Mouse (Mus musculus): ENCODE data around the gene Gm28047.
A peak's percentile ranks its signal among the peaks of the same experiment; 100 is the strongest.
"Not testable (repeated sequence)": the region's sequence is repeated elsewhere in the genome, so short reads cannot be mapped to it uniquely, and the experiment has no call there.

Gene Gm28047

DNA sequence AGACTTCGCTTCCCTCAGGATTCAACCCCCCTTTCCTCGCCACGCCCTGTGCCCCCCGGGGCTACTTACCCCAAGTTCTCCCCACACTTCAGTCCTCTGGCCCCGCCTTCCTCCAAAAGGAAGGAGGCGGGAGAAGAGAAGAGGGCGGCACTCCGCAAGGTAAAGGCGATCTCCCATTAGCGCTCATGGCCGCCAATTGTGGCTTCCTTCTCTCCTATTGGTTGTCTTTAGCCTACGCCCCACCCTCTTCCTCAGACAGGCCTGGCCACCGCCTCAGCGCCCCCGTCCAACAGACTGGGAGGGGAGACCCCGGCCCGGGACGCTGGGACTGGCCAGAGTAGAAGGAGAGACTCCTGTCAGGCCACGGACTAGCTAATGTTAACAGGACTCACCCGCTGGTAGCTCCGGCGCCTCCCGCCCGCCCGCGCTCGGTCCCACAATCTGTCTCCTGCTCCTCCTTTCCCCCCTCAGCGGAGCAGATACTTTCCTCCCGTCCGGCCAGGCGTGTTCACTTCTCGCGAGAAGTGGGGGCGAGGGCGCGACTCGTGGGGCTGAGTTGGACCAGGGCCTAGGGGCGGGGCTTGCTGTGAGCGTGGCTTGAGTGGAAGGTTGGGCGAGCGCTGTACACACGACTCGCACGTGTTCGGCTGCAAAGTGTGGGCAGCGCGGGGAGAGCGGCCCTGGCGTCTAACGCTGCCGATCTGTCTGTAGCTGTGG lies at the start of gene Gm28047, which contains the start of gene Atf7:
Gene Gm28047 (minus strand): TSS at position 98 of the 717 bp plus-strand sequence.
Gene Atf7 (minus strand): TSS at position 495 of the 717 bp plus-strand sequence.
- DNase-seq (ENCODE audit: low spot score in 2 of 2): peak; percentile 100

DNA sequence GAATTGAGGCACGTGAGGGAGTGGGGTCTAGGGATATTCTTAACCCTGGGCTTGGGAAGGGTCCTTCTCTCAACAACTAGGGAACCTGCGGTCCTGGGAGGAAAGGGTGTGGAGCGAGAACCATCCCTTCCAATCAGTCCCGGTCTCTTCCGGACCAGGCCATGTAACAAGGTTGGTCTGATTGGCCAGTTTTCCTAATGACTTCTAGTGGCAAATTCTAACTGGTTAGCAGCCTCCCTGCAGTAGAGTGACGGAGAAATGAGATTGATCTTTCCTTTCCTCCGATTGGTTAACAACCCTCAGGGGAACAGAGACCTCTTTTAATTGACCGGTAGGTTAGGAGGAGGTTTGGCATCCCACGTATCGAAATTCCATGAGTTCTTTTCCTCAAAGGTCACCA lies 48.7 kb upstream of the Gm28047 start:
- peak; percentile 28 to 51 for DNase-seq (ENCODE audit: low spot score in 2 of 2)

DNA sequence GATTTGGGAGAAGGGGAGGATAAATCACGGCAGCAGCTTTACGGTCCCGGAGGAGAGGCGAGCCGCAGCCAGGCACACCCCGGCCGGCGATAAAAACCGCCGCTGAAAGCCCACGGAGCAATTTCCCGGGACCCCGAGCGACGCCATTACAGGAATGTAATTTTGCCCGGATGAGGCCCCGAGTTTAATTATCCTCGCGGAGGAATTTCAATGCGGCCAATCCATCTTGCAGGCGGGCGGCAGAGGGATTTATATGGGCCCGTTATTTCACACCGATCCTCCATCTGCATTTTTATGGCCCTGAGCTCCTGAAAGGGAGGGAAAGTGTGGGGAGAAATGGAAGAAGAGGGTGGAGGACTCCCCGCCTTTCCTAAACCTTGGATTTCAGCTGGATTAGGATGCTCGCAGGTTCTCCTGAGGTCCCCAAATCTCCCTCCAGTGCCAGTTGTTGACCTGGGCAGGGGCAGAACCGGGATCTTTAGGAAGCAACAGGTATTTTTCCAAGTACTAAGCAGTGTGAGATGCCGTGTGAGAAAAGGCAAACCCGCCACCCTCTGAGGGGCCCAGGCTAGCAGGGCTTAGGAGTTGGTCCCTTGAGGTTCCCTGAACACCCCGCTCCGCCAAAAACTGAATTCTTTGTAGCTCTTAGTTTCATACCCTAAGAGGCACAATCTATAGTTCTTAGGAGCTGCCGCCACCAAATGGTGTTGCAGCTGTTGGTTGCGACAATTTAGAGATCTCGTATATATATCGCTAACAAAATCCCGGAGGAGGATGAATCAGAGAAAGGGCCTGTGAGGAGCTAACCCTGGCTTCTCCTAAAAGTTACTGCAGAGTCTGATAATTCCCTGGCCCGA lies 47.6 kb upstream of the Gm28047 start, which contains the start of gene Atp5g2:
Gene Atp5g2 (minus strand): TSS at position 138 of the 857 bp plus-strand sequence.
- peak; percentile 24 to 26 for DNase-seq (ENCODE audit: low spot score in 2 of 2)

DNA sequence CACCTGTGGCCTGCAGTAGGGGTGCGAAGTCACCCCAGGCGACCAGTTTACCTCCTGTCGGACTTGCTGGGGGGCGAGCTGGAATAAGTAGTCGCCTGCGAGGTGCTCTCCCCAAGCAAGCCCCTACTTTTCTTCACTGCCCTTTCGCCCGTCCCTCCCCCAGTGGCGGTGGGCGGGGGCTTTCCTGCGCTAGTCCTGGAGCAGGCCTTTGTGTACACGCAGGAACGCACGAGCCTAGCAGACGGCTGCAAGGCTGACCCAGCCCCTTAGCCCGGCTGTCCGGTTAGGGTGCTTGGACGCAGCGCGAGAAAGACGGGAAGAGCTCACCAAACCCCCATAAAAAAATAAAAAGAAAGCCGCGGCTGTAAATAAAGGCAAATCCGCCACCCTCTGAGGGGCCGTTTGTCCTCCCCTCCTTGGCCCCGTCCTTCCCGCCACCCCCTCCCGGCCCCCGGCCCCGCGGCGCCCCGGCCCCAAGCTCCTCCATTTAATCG lies 46.9 kb upstream of the Gm28047 start:
- peak; percentile 74 to 85 for DNase-seq (ENCODE audit: low spot score in 2 of 2)

DNA sequence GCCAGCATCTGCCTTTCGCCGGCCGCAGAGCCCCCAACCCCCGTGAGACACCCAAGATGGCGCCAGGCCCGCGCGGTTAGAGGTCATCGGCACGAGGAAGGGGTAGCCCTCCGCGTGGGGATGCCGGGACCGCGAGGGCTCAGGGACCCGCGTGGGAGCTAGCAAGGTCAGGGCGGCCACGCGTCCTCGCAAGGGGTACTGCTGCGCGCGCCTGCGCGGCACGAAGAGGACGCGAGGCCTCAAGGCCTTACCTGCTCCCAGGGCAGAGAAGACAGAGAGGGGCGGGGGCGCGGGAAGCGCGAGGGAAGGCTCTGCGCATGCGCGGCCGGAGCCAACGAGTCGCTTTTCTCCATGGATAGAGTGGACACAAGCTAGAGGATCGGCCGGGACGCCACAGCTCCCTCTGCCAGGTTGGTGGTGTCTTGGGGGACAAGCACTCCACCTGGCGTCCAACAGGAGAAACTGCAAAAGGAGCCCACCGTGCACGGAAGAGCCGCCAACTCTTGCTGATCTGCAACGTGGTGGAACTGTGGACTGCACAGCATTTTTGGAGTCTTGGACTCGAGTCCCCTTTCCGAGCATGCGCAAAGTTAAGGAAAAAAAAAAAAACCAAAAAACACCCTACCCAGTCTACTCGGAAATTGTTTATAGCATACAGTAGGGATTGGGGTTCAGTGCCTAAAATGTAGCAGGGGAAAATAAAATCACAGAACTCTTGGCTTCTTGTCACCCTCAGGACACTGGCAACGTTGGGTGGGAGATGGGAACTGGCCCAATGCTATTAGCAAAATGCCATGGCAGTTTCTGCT lies 46.1 kb upstream of the Gm28047 start:
- DNase-seq (ENCODE audit: low spot score in 2 of 2): peak; percentile 96 to 97

DNA sequence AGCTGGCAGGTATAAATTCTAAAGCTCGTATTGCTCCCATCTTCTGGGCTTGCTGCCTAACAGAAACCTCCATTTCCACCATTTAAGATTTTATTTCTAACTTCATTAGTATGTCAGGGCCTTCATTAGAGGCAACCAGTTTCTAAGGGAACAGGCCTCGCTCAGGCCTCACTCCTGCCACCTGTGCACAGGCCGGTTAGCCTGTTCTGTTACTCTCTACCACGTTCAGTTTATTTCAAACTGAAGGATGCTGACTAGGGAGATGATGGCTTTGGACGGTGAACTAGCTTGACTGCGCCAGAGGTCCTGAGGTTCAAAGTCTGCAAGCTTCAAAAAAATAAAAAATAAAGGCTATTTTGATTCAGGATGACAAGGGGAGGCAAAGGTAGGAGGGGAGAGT lies 45.4 kb upstream of the Gm28047 start:
- no peak for DNase-seq (ENCODE audit: low spot score in 2 of 2)

DNA sequence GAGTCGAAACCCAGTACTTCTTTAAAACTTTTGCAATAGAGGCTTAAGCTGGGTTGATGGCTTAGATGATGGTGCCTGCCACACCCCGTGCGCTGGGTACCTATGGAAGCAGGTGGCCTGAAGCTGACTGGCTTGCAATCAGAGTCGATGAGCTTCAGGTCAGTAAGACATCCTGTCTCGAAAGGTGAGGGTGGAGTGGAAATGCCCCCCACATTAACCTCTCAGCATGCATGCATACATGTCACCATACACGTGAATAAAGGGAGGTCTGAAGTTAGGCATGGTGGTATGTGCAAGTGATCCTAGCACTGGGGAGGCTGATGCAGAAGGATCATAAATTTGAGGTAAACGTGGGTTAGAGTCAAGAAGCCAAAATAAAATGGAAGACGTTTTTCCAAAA lies 44.7 kb upstream of the Gm28047 start:
- no peak for DNase-seq (ENCODE audit: low spot score in 2 of 2)

DNA sequence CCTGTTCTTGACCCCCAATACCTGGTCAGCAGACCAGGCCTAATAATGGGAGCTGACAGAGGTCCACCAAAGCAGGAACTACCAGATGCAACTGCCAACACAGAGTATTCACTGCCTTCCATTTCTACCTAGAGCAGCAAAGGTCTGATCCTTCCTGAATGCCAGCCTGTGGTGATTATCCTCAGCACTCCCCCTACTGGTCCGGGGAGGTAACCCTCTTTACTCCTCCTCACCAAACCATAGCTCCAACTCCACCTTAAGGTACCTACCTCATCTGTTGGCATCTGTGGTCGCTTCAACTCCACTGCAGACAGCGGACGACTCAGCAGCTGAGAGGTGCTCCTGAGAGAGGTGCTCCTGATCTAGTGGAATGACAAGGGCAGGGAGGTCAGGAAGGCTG lies 40.6 kb upstream of the Gm28047 start:
- peak in 1 of 2 experiments; percentile 26 for DNase-seq (ENCODE audit: low spot score in 2 of 2)

DNA sequence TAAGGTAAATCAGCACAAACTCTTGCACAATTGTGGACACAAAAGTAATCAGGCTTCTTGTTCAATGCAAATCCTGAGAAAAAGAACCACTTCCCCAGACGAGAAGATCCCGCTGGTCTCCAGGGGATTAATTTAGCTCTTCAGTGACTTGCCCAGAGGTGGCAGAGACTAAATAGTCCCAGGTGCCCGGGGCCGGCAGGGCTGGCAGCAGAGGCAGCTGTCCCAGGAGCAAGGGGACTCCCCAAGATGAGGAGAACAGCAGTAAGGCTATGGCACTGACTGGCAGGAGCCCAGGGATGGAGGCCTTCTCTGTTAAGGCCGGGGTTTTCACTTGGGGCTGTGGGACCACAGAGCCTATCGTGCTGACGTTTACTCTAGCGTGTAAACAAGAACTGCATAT lies 39.0 kb upstream of the Gm28047 start:
- DNase-seq (ENCODE audit: low spot score in 2 of 2): no peak

DNA sequence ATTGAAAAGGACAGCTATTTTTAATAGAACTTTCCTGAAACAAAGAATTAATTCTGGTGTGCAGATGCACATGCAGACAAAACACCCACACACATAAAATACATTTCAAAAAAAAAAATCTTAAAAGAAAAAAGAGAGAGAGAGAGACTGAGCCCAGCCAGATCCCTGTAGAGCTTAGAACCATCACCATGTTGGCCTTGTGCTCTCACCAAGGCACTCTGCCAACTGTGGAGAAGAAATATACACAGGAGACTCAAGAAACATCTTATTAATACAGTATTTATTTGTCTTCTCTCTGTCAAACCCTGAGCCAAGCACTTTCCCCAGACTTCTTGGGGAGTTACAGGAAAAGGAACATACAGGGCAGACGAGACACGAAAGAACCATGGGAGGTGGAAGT lies 37.7 kb upstream of the Gm28047 start:
- DNase-seq (ENCODE audit: low spot score in 2 of 2): not testable (repeated sequence)

DNA sequence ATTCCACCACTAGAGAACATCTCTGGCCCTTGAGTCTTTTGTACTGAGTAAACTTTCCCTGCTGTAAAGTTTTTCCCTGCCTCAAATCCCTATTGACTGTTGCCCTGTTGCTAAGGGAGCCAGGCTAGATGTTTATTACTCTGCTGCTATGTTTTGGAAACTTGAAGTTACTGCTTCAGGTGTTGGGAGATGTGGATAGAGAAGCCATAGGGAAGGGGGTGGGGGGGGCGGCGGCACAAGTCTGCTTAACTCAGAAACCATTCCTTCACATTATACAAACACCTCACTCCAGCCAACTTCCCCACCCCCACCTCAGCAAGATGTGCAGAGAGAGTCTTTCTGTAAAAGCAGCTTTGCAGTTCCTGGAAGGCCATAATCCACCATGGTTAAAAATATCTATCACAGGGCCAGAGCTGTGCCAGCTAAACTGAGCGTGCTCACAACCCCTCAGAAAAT lies 33.1 kb upstream of the Gm28047 start:
- DNase-seq (ENCODE audit: low spot score in 2 of 2): no peak

DNA sequence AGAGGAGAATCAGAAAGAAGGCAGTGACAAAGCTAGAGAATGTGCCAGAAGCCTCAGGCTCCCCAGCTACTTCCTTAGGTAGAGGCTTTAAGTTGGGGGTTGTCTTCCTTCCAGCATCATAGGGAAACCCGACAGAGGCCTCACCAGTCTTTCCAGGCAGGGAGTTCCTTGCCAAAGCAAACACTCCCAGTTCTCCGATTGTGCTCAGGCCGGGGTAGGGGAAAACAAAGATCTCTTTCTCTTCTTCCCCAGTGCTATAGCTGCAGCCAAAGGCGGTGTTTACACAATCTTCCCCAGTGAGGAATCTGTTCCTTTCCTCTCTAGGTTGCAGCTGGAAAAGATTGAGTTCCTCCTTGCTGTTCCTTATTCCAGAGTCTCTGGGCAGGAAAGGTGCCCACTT lies 31.8 kb upstream of the Gm28047 start:
- DNase-seq (ENCODE audit: low spot score in 2 of 2): no peak

DNA sequence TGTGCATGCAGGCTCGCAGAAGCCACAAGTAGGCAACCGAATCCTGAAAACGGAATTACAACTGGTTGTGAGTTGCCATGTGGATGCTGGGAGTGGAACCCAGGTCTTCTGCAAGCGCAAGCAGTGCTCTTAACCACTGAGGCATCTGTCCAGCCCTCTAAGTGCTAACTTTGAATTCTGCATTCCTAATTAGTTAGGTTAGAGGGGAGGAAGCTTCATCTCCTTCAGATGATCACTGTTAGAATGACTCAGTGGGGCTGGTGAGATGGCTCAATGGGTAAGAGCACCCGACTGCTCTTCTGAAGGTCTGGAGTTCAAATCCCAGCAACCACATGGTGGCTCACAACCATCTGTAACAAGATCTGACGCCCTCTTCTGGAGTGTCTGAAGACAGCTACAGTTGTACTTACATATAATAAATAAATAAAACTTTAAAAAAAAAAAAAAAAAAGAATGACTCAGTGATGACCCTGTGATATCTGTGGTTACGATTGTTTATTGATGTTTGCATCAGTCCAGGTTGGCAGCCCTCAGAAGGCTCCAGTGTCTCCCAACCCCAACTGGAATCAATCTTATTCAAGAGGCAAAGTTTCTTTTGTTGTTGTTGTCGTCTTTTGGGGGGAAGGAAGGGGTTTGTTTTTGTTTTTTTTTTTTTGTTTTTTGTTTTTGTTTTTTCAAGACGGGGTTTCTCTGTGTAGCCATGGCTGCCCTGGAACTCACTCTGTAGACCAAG lies 27.2 kb upstream of the Gm28047 start:
- not testable (repeated sequence) for DNase-seq (ENCODE audit: low spot score in 2 of 2)

DNA sequence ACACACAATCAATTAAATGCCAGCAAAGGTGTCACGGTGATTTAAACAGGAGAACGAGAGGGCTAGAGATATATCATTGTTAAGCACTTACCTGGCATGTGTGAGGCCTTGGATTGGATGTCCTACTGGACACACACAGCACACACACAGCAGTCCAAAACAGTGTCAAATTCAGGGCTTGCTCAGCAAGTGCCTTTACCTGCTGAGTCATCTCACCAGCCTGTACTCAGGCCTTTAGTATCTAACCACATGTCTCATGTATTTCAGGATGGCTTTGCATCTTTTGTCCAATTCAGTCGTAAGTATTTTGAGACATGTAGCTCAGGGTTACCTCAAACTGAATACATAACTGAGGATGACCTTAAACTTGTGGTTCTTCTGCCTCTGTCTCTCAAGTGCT lies 26.2 kb upstream of the Gm28047 start:
- DNase-seq (ENCODE audit: low spot score in 2 of 2): no peak

DNA sequence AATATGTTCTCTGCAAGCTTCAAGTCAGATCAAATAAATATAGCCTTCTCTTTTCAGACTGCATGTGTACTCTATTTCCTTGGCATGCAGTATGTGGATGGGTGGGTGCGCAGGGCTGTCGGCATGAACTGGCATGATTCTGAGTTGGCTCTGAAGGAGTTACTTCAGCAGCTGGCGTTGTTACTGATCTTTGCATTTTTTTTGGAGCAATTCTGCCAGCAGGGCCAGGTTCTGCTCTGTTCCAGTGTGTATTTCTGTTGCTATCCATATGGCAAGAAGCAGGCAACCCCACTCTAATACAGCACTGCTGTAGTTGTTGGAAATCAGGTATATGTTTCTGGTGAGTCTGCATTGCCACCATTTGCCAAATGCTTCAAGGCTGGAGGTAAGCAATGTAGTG lies 10.9 kb upstream of the Gm28047 start:
- DNase-seq (ENCODE audit: low spot score in 2 of 2): no peak

DNA sequence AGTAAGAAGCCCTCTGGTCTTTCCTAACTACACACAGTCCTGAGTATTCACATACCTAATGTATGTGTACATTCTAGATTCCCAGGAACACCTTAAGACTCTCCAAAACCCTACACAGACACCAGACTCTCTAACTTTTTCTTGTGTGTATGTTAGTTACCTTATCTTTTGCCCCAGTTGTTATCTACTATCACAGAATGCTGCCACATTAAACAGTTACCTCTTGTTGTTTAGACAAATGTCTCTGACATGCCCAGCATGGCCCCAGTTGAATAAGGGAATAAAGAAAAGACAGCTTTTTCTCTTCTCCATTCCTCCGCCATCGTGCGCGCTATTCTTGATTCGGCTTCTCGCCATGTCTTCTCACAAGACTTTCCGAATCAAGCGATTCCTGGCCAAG lies 9.8 kb upstream of the Gm28047 start:
- no peak for DNase-seq (ENCODE audit: low spot score in 2 of 2)

DNA sequence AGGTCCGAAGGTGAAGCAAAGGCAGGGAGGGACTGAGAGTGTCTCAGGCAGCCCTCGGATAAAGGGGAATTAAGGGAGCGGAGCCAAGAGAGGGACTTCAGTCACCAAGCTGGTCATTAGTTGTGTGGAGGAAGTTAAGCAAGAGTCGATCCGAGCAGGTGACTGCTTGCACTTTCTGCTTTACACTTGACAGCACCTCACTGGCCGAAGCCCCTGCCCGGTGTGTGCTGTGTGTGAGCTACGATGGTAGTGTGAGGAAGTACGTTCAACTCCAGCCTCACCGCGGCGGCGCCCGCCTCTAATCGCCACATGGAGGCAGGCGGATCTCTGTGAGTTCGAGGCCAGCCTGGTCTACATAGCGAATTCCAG lies 804 bp upstream of the Gm28047 start:
- no peak for DNase-seq (ENCODE audit: low spot score in 2 of 2)

DNA sequence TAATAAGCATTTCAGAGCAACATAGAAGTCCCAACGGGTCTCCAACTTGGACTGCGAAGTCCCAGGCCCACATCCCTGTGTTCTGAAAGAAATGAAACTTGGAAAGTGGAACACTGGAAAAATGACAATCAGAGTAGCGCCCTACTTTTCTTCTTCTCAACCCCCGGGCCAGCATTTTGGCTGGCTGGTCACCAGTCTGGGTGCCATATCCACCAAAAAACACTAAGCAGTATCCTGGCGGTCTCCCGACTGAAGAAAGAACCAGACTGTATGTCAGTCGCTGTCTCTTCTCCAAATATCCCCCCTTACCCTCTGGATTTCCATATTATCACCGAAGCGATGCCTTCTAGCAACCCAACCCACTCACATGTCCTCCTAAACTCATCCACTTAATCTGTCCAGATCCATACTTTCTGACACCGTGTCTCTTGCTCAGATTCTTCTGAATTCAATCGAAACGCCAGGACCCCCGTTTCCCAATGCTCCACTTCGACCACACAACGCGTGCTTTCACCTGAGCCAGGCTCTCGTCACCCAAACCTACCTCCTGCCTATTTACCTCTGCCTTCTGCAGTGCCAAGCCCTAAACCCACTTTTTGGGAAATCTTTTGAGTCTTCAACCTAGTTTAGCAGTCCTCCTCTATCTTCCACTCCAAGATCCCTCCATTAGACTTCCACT lies 437 bp downstream of the Gm28047 start:
- DNase-seq (ENCODE audit: low spot score in 2 of 2): peak; percentile 6 to 19

DNA sequence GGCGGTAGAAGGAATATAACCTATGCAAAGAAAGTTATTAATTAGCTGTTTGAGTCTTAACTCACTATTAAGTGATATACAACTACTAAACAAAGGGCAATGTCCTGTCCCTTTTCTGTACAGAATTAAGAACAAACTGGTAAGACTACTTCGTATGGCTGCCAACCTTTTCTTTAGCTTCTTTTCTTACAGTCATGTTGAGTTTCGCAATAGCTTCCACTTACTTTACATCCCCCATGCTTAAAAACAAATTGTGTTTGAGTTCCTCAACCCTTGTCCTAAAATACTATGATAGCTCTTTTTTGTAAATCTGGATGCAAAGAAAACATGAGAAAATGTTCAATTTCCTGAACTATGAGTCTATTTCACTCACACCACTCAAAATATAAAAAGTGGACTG lies 1.7 kb downstream of the Gm28047 start:
- no peak for DNase-seq (ENCODE audit: low spot score in 2 of 2)

DNA sequence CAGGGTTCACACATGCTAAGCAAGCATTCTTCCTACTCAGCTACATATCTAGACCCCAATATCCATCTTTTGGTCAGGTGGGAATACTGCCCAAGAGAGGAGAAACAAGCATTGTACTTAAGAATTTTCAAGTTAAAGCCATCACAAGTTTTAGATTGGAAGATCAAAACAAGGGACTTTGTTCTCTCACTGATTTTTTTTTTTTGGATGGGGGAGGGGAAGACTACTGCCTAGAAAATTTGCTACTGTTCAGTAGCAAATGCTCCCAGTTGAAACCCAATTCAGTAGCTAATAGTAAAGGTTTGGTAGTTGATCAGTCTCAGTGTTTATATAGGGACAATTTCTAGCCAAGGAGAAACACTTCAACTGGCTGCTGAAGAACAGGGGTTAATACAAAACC lies 2.3 kb downstream of the Gm28047 start:
- DNase-seq (ENCODE audit: low spot score in 2 of 2): no peak

DNA sequence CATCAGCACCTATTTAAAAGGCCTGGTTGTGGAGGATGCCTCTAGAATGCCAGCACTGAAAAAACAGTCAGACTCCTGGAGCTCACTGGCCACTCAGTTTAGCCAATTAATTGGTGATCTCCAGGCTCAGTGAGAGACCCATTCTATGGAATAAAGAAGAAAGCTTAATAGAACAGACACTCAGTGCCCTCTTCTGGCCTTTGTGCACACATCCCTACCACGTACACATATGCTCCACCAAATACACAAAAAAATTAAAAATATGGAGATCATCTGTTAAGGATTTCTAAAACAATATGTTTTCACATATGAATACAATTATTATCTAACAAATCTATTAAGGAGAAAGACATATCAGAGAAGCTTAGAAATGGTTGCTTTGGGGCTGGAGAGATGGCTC lies 4.1 kb downstream of the Gm28047 start:
- DNase-seq (ENCODE audit: low spot score in 2 of 2): no peak

Data from urinary bladder, postnatal 36 days (tissue).